Comparison of ENCODE assay signal across 8 mouse cellular contexts in genomic region chr4:148626623-148627185, GRCm38 (mm10). TPM values are rescaled to one million over a fixed set of nuclear protein-coding genes. Genes with fewer than 3 reads are reported as not detected.
DNase-seq lines count a peak whose midpoint lies in the region; ATAC-seq lines count a peak whose summit lies in the region.

Gene Tardbp, minus strand, starts transcription at chr4:148627019.

- H3K4me3 ChIP-seq in hindbrain, embryonic 13.5 days: peak within 1 kb of the TSS; percentile 98

- peak within 1 kb of the TSS; percentile 98 for H3K27ac ChIP-seq in hindbrain, embryonic 13.5 days

- H3K9me3 ChIP-seq in hindbrain, embryonic 13.5 days: no peaks in the 10 kb centered on the region

- peaks cover 35% of the 10 kb centered on the region for H3K36me3 ChIP-seq in hindbrain, embryonic 13.5 days

- peak; percentile 97 for DNase-seq in NIH3T3 (ENCODE audit: low read depth)
- DNase-seq in cerebellum, postnatal 10 days: peak; percentile 99 to 100
- peak; percentile 89 to 92 for DNase-seq in frontal cortex, postnatal 14 days (ENCODE audit: low spot score in 2 of 2)
- DNase-seq in layer of hippocampus, postnatal 25 days (ENCODE audit: extremely low spot score in 1 of 2, low spot score in 1 of 2): peak; percentile 91 to 93
- peak; percentile 96 for DNase-seq in lung, postnatal 25 days (ENCODE audit: low spot score)
- peak; percentile 98 for DNase-seq in retina, embryonic 14.5 days (ENCODE audit: low spot score)
- DNase-seq in thymus, postnatal 4 days: peak; percentile 99

- peak within 1 kb of the TSS; percentile 99 for H3K9ac ChIP-seq in hindbrain, embryonic 13.5 days

- under 1% methylated on average over 51 of the region's 51 CpGs for WGBS in hindbrain, embryonic 13.5 days

- H3K27me3 ChIP-seq in hindbrain, embryonic 13.5 days: no peaks in the 10 kb centered on the region

- peaks cover 28% of the 10 kb centered on the region for H3K4me1 ChIP-seq in hindbrain, embryonic 13.5 days (replicated peaks)

- peak; percentile 96 for ATAC-seq in hindbrain, embryonic 13.5 days (ENCODE audit: low FRiP score)

- H3K4me2 ChIP-seq in hindbrain, embryonic 13.5 days: peak within 1 kb of the TSS; percentile 98

RNA-seq across cellular contexts. Expression of gene Tardbp, which starts in this region (rescaled TPM):
- polyA plus RNA-seq in hindbrain, embryonic 13.5 days (2015; fragmentation: Nextera tagmentation; extraction: Ambion mirVana): 238 and 243 TPM in 2 replicates
- 100 to 1,000 TPM; 188 to 216 TPM for total RNA-seq in layer of hippocampus, postnatal 25 days (2021)

Comparison
In these comparisons a context has a peak if more than half of its experiments do, and no peak if none do; other contexts are left out.
1. Peak in every context shown above with its lines: DNase-seq, ATAC-seq, H3K4me3 ChIP-seq and H3K27ac ChIP-seq.